Mouse (Mus musculus): ENCODE measurements around the gene Rpl21. TPM values are rescaled to one million over a fixed set of nuclear protein-coding genes. Genes with fewer than 3 reads are reported as not detected.
A peak's percentile ranks its signal among the peaks of the same experiment; 100 is the strongest.

Rpl21 gene
- polyA plus RNA-seq (2015; fragmentation: Nextera tagmentation; extraction: Ambion mirVana), result 337 and 386 TPM in 2 replicates

- Histone ChIP-seq H3K4me1 (peaks cover 23% of the 10 kb centered on the region), H3K4me3 (replicated peaks) (peak within 1 kb of the TSS; percentile 93), H3K36me3 (peaks cover 31% of the 10 kb centered on the region), H3K27me3 (replicated peaks) (no peaks in the 10 kb centered on the region), H3K9ac (replicated peaks) (peak within 1 kb of the TSS; percentile 97), H3K4me2 (peak within 1 kb of the TSS; percentile 73), H3K27ac (replicated peaks) (peak within 1 kb of the TSS; percentile 94), H3K9me3 (replicated peaks) (no peaks in the 10 kb centered on the region)
- under 1% methylated on average over 59 of the region's 60 CpGs for WGBS
- peak; percentile 98 for ATAC-seq (ENCODE audit: low FRiP score)
These were observed at the start of gene Rpl21 for GRCm38 (mm10) chr5:146832769-146833448. Gene Rpl21, plus strand, starts transcription at chr5:146832890.

DNA sequence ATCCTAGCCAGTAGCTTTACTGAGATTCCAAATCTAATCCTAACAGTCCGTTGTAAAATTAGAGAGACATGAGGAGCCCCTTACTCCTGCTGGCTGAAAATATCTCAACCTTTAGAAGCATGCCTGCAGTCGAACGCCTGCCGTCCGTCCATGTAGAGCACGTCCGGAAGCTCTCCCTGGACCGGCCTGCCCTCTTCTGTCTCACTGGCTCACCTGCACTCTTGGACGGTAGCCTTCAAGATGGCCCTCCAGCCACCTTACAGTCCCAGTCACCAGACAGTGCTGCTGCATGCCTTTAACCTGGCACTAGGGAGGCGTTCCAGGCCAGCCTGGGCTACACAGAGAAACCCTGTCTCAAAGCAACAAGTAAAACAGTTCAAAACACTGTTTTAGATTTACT is 49.4 kb upstream of the Rpl21 start:
- no peak overlapping the region for H3K27ac ChIP-seq (replicated peaks)
- H3K27me3 ChIP-seq (replicated peaks), result no peaks in the 10 kb centered on the region
- ATAC-seq (ENCODE audit: low FRiP score), result no peak
- no peaks in the 10 kb centered on the region for H3K9me3 ChIP-seq (replicated peaks)
- WGBS, result 94% methylated on average over 10 of the region's 10 CpGs
- H3K4me3 ChIP-seq (replicated peaks), result no peak overlapping the region
- no peaks in the 10 kb centered on the region for H3K36me3 ChIP-seq
- H3K4me2 ChIP-seq, result no peak overlapping the region
- no peak overlapping the region for H3K9ac ChIP-seq (replicated peaks)
- H3K4me1 ChIP-seq, result peaks cover 16% of the 10 kb centered on the region

DNA sequence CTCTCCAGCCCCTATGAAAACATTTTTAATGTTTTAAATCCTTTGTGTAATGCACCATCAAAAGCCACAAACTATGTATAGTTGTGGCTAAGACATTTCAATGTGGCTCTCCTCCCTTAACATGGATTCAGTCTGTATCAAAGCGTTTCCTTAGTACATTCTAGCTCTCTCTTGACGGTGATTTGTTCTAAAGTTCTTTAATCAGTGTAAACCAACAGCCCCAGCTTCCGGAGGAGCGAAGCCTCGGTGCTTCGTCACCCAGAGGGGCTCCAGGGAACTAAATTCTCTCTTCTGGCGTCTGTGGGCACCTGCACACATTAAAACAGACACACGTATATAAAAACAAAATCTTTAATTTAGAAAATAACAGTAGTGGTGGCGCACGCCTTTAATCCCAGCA is 48.8 kb upstream of the Rpl21 start:
- Histone ChIP-seq H3K4me3 (replicated peaks) (no peak overlapping the region), H3K4me2 (no peak overlapping the region), H3K9ac (replicated peaks) (no peak overlapping the region), H3K27me3 (replicated peaks) (no peaks in the 10 kb centered on the region), H3K36me3 (no peaks in the 10 kb centered on the region), H3K4me1 (peaks cover 20% of the 10 kb centered on the region), H3K27ac (replicated peaks) (no peak overlapping the region), H3K9me3 (replicated peaks) (no peaks in the 10 kb centered on the region)
- ATAC-seq (ENCODE audit: low FRiP score), result no peak
- 90% methylated on average over 10 of the region's 10 CpGs for WGBS

- no peak for ATAC-seq (ENCODE audit: low FRiP score)
- 67% methylated on average over 8 of the region's 8 CpGs for WGBS
- H3K4me1 ChIP-seq, result peaks cover 28% of the 10 kb centered on the region
- H3K4me3 ChIP-seq (replicated peaks), result no peak overlapping the region
- H3K27ac ChIP-seq (replicated peaks), result no peak overlapping the region
- H3K4me2 ChIP-seq, result no peak overlapping the region
- H3K9ac ChIP-seq (replicated peaks), result no peak overlapping the region
- no peaks in the 10 kb centered on the region for H3K27me3 ChIP-seq (replicated peaks)
- no peaks in the 10 kb centered on the region for H3K9me3 ChIP-seq (replicated peaks)
- no peaks in the 10 kb centered on the region for H3K36me3 ChIP-seq
These were observed 46.6 kb upstream of the Rpl21 start for GRCm38 (mm10) chr5:146786123-146786522.

DNA sequence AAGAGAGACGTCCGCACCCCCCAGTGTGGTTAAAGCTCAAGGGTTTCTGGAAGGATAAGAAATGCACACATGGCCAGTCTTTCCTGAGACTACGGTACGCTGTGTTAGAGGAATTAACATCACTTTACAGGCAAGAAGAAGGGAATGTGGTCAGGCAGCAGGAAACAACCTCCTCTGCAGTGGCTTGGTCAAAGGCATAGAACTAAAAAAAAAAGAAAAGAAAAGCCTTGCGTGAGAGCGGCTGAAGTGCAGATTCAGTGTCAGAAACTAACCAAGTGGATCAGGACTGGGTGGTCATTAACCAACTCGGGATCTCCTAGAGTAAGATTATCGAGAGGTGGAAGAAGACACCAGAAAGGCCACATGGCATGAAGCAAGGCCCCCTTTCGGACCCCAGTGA is 43.3 kb upstream of the Rpl21 start:
- Histone ChIP-seq H3K36me3 (no peaks in the 10 kb centered on the region), H3K27me3 (replicated peaks) (no peaks in the 10 kb centered on the region), H3K27ac (replicated peaks) (no peak overlapping the region), H3K4me2 (no peak overlapping the region), H3K4me3 (replicated peaks) (no peak overlapping the region), H3K9ac (replicated peaks) (no peak overlapping the region), H3K9me3 (replicated peaks) (no peaks in the 10 kb centered on the region), H3K4me1 (peaks cover 49% of the 10 kb centered on the region)
- no peak for ATAC-seq (ENCODE audit: low FRiP score)
- 76% methylated on average over 9 of the region's 9 CpGs for WGBS

DNA sequence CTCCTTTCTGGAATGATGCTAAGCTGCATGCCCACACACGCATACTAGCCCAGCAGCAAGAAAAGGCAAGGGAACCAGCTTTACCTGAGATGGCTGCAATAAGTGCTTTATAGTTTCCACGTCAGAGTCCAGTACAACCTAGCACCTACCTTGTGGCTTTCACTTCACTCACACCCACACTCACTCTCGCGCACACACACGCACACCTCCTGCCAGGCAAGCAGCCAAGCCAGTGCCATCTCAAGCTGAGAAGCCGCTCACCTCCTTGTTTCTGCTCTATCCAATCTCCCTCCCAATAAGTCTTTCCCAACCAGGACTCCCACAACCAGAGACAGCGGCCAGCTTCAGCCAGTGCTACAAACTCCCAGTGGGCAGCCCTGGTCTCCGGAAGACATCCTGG is 41.7 kb upstream of the Rpl21 start:
- Histone ChIP-seq H3K9me3 (replicated peaks) (no peaks in the 10 kb centered on the region), H3K9ac (replicated peaks) (no peak overlapping the region; the same call in 1 of the 2 replicates), H3K4me3 (replicated peaks) (no peak overlapping the region), H3K36me3 (no peaks in the 10 kb centered on the region), H3K27ac (replicated peaks) (no peak overlapping the region), H3K27me3 (replicated peaks) (no peaks in the 10 kb centered on the region), H3K4me2 (peak overlapping the region; percentile 9), H3K4me1 (peaks cover 49% of the 10 kb centered on the region)
- no peak for ATAC-seq (ENCODE audit: low FRiP score)
- WGBS, result 70% methylated on average over 8 of the region's 8 CpGs

DNA sequence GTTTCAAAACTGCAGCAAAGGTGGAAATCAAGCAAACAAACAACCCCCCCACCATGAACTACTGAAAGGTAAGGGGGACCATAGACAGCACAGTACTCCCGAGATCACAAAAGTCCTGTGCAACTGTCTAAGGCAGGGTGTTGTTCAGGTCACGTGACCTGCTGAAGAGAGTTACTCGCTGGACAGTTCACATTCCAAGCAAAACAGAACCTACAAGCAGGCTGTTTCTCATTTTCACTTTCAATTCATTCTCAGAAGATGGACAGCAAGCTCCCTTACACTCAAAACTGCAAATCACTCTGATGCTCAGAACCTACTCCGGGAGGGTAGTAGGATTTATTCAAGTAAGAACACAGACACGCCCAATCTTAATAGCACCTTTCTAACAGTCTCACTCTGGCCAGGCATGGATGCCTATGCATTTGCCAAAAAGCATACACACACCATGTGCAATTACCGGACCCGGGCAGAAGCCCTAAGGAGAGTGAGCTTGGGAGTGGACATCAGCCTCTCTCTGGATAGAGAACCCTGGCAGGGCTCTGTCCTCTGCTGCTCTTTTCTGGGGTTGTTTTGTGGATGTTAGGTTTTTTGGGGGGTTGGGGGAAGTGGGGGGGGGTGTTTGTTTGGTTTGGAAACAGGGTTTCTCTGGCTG is 40.4 kb upstream of the Rpl21 start:
- peak overlapping the region; percentile 77 for H3K4me2 ChIP-seq
- ATAC-seq (ENCODE audit: low FRiP score), result no peak
- H3K9ac ChIP-seq (replicated peaks), result no peak overlapping the region
- no peaks in the 10 kb centered on the region for H3K9me3 ChIP-seq (replicated peaks)
- peaks cover 49% of the 10 kb centered on the region for H3K4me1 ChIP-seq
- H3K36me3 ChIP-seq, result no peaks in the 10 kb centered on the region
- WGBS, result 81% methylated on average over 7 of the region's 7 CpGs
- no peak overlapping the region for H3K27ac ChIP-seq (replicated peaks)
- no peak overlapping the region for H3K4me3 ChIP-seq (replicated peaks)
- H3K27me3 ChIP-seq (replicated peaks), result no peaks in the 10 kb centered on the region

DNA sequence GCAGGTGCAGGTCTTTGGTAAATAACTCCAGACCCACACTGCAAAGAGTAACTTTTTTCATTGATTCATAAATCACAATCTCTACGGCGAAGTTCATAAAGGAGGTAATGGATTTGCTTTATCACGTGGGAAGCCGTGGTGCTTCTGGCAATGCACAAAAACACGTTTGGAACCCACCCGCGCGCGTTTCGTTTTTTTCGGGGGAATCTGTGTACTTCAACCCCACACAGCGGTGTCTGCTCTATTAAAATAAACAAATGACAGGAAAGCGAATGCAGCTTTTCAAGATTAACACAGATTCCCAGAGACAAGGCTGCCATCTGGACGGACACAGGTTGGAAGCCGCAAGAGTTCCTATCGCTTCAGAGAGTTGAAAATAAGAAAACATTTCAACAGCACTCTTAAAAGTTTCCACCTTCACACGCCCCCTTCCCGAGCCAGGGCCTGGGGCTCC is 39.0 kb upstream of the Rpl21 start:
- Histone ChIP-seq H3K27me3 (replicated peaks) (no peaks in the 10 kb centered on the region), H3K36me3 (no peaks in the 10 kb centered on the region), H3K4me1 (peaks cover 41% of the 10 kb centered on the region), H3K27ac (replicated peaks) (peak overlapping the region; percentile 88), H3K9ac (replicated peaks) (peak overlapping the region; percentile 92), H3K9me3 (replicated peaks) (no peaks in the 10 kb centered on the region), H3K4me3 (replicated peaks) (peak overlapping the region; percentile 93), H3K4me2 (peak overlapping the region; percentile 77)
- no peak for ATAC-seq (ENCODE audit: low FRiP score)
- 3% methylated on average over 18 of the region's 18 CpGs for WGBS

DNA sequence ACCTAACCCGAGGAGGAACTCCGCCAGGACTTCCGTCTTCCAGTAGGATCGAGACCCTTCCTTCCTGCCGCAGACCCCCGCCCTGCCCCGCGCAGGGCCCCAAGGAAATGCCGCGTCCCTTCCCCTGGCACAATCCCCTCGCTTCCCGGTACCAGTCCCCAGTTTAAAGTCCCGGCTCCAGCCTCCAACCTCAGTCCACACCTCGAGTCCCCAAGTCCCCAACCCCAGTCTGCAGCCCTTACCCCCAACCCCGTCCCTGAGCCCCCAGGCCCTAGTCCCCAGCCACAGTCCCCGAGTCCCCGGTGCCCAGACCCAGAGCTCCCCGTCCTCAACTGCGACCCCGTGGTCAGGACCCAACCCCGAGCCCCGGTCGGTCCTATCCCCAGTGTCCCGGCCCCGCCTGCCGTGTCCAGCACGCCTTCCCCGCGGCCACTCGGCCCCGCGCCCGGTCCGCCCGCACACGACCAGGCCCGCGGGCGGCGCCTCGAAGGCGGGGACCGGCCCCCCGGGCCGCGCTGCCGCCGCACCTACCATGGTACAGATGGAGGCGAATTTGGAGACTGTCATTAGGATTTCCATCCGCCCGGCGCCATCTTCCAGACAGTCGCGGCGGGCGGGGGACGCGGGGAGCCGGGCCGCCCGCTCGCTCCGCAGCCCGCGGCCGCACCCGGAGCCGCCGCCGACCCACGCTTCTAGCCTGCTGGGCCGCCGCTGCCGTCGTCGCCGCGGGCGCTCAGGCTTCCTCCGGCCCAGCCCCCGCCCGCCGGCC is 38.4 kb upstream of the Rpl21 start:
- H3K9me3 ChIP-seq (replicated peaks), result no peaks in the 10 kb centered on the region
- ATAC-seq (ENCODE audit: low FRiP score), result peak; percentile 68
- peaks cover 40% of the 10 kb centered on the region for H3K4me1 ChIP-seq
- peak overlapping the region; percentile 88 for H3K27ac ChIP-seq (replicated peaks)
- H3K9ac ChIP-seq (replicated peaks), result peak overlapping the region; percentile 92
- under 1% methylated on average over 61 of the region's 83 CpGs for WGBS
- H3K36me3 ChIP-seq, result no peaks in the 10 kb centered on the region
- H3K4me2 ChIP-seq, result peak overlapping the region; percentile 77
- no peaks in the 10 kb centered on the region for H3K27me3 ChIP-seq (replicated peaks)
- H3K4me3 ChIP-seq (replicated peaks), result peak overlapping the region; percentile 93

- H3K9ac ChIP-seq (replicated peaks), result peak within 1 kb of the TSS; percentile 92
- WGBS, result under 1% methylated on average over 39 of the region's 51 CpGs
- ATAC-seq (ENCODE audit: low FRiP score), result peak; percentile 96
These were observed 37.8 kb upstream of the Rpl21 start, which contains the start of gene Usp12 for GRCm38 (mm10) chr5:146794853-146795252. Gene Usp12, minus strand, starts transcription at chr5:146795006.

GRCm38 (mm10) chr5:146795728-146796127 is 37.0 kb upstream of the Rpl21 start:
- Histone ChIP-seq H3K9me3 (replicated peaks) (no peaks in the 10 kb centered on the region), H3K27me3 (replicated peaks) (no peaks in the 10 kb centered on the region), H3K36me3 (no peaks in the 10 kb centered on the region), H3K9ac (replicated peaks) (no peak overlapping the region), H3K4me3 (replicated peaks) (no peak overlapping the region), H3K27ac (replicated peaks) (no peak overlapping the region), H3K4me2 (no peak overlapping the region), H3K4me1 (peaks cover 34% of the 10 kb centered on the region)
- ATAC-seq (ENCODE audit: low FRiP score), result no peak
- WGBS, result 77% methylated on average over 13 of the region's 13 CpGs

More at GRCm38 (mm10) chr5:146794853-146795252, 37.8 kb upstream of the Rpl21 start, which contains the start of gene Usp12:
- peak within 1 kb of the TSS; percentile 93 for H3K4me3 ChIP-seq (replicated peaks)
- no peaks in the 10 kb centered on the region for H3K9me3 ChIP-seq (replicated peaks)
- peaks cover 38% of the 10 kb centered on the region for H3K4me1 ChIP-seq
- H3K4me2 ChIP-seq, result peak within 1 kb of the TSS; percentile 77
- H3K27ac ChIP-seq (replicated peaks), result peak within 1 kb of the TSS; percentile 88
- no peaks in the 10 kb centered on the region for H3K27me3 ChIP-seq (replicated peaks)
- no peaks in the 10 kb centered on the region for H3K36me3 ChIP-seq

All from neural tube, embryonic 15.5 days (tissue).